Mouse (Mus musculus): ENCODE measurements around the gene Glp2r. TPM values are rescaled to one million over a fixed set of nuclear protein-coding genes. Genes with fewer than 3 reads are reported as not detected.

The Glp2r gene
- polyA plus RNA-seq, 1 experiment, result not detected

GRCm38 (mm10) chr11:67628522-67628921 is 142.4 kb downstream of the Glp2r start:
- H3K4me1 ChIP-seq (ENCODE audit: control insufficient read depth, insufficient read depth, low read length), result peaks cover 12% of the 10 kb centered on the region
- H3K27ac ChIP-seq (ENCODE audit: insufficient read depth, low read depth, low read length), result no peak overlapping the region
- H3K4me3 ChIP-seq (ENCODE audit: insufficient read depth, low read length), result no peak overlapping the region
- TF ChIP-seq CTCF (IDR thresholded peaks at IDR 0.05; ENCODE audit: low read depth, low read length) (no peak), POLR2A (IDR thresholded peaks at IDR 0.05; ENCODE audit: borderline replicate concordance, low read depth, low read length) (no peak)

- Histone ChIP-seq H3K4me3 (ENCODE audit: insufficient read depth, low read length) (no peak overlapping the region), H3K27ac (ENCODE audit: insufficient read depth, low read depth, low read length) (no peak overlapping the region), H3K4me1 (ENCODE audit: control insufficient read depth, insufficient read depth, low read length) (peaks cover 8% of the 10 kb centered on the region)
- TF ChIP-seq POLR2A (IDR thresholded peaks at IDR 0.05; ENCODE audit: borderline replicate concordance, low read depth, low read length), result no peak
- no peak for TF ChIP-seq CTCF (IDR thresholded peaks at IDR 0.05; ENCODE audit: low read depth, low read length)
Measured at GRCm38 (mm10) chr11:67627179-67627578, 143.8 kb downstream of the Glp2r start.

DNA sequence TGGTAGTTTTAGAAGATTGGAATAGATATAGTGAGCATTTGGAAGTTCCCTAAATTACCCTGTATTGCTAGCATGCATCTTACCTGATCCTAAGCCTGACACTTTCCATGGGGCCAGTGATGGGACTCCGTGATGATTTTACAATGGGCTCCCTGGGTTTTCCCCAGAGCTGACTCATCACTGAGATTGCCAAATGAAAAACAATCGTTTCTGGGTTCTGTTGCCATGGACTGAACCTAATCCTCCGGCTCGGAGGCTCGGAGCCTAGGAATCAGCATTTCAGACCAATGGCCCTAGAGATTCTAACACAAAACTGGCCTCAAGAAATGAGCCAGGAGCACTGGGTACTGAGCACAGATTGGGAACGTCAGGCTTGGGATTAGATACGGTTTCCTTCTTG is 148.6 kb downstream of the Glp2r start:
- Histone ChIP-seq H3K4me1 (ENCODE audit: control insufficient read depth, insufficient read depth, low read length) (peaks cover 17% of the 10 kb centered on the region), H3K4me3 (ENCODE audit: insufficient read depth, low read length) (no peak overlapping the region), H3K27ac (ENCODE audit: insufficient read depth, low read depth, low read length) (no peak overlapping the region)
- no peak for TF ChIP-seq CTCF (IDR thresholded peaks at IDR 0.05; ENCODE audit: low read depth, low read length)
- no peak for TF ChIP-seq POLR2A (IDR thresholded peaks at IDR 0.05; ENCODE audit: borderline replicate concordance, low read depth, low read length)

DNA sequence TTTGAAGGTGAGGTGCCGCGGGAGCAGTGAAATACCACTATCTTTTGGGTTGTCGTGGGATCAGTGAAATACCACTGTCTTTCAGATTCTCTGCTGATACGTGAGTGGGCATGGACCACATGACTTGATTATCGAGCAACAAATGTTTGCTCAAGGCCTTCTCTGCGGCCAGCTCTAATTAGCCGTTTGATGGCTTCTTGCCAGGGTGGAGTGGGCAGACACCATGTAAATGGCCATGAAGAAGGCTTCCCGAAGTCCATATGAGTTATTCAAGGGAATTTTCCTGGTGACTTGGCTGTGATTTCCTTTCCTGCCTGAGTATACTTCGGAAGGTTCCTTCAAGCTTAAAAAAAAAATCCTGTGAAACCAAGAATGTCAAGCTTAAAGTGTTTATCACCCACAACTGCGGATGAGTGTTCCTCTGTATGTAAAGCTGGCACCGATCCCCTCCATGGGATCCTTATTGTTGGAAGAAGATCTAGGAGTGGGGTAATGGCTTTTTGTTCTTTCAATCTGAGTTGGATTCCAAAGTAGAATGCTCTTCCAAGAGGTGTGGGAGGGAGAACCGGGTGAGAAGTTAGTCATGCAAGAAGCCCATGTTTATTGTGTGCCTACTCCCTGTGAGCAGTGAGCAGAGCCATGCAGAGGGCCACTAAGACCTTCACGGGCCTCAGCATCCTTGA is 154.3 kb downstream of the Glp2r start:
- Histone ChIP-seq H3K4me3 (ENCODE audit: insufficient read depth, low read length) (no peak overlapping the region), H3K4me1 (ENCODE audit: control insufficient read depth, insufficient read depth, low read length) (peaks cover 6% of the 10 kb centered on the region), H3K27ac (ENCODE audit: insufficient read depth, low read depth, low read length) (no peak overlapping the region)
- no peak for TF ChIP-seq CTCF (IDR thresholded peaks at IDR 0.05; ENCODE audit: low read depth, low read length)
- TF ChIP-seq POLR2A (IDR thresholded peaks at IDR 0.05; ENCODE audit: borderline replicate concordance, low read depth, low read length), result no peak

GRCm38 (mm10) chr11:67612158-67612839 is 158.7 kb downstream of the Glp2r start:
- Histone ChIP-seq H3K27ac (ENCODE audit: insufficient read depth, low read depth, low read length) (no peak overlapping the region), H3K4me3 (ENCODE audit: insufficient read depth, low read length) (no peak overlapping the region), H3K4me1 (ENCODE audit: control insufficient read depth, insufficient read depth, low read length) (peaks cover 13% of the 10 kb centered on the region)
- no peak for TF ChIP-seq CTCF (IDR thresholded peaks at IDR 0.05; ENCODE audit: low read depth, low read length)
- no peak for TF ChIP-seq POLR2A (IDR thresholded peaks at IDR 0.05; ENCODE audit: borderline replicate concordance, low read depth, low read length)

Other genes with a start within 250 kb of the Glp2r start
- gene Rcvrn, start 75.8 kb downstream of the Glp2r start, polyA plus RNA-seq (2012; ENCODE audit: insufficient read depth, insufficient read length, missing spikeins), result not detected in 2 replicates
- not detected in 2 replicates for gene Gsg1l2, start 3.5 kb upstream of the Glp2r start, polyA plus RNA-seq (2012; ENCODE audit: insufficient read depth, insufficient read length, missing spikeins)
- gene Dhrs7c, start 27.0 kb upstream of the Glp2r start, polyA plus RNA-seq (2012; ENCODE audit: insufficient read depth, insufficient read length, missing spikeins), result not detected in 2 replicates
- not detected in 2 replicates for gene Usp43, start 151.0 kb upstream of the Glp2r start, polyA plus RNA-seq (2012; ENCODE audit: insufficient read depth, insufficient read length, missing spikeins)
- not detected in 2 replicates for gene Cfap52, start 194.5 kb upstream of the Glp2r start, polyA plus RNA-seq (2012; ENCODE audit: insufficient read depth, insufficient read length, missing spikeins)
- gene Stx8, start 195.0 kb upstream of the Glp2r start, polyA plus RNA-seq (2012; ENCODE audit: insufficient read depth, insufficient read length, missing spikeins), result 74.1 and 78.2 TPM in 2 replicates